Comparison of ENCODE assay signal across 14 mouse cellular contexts in the genomic region with DNA sequence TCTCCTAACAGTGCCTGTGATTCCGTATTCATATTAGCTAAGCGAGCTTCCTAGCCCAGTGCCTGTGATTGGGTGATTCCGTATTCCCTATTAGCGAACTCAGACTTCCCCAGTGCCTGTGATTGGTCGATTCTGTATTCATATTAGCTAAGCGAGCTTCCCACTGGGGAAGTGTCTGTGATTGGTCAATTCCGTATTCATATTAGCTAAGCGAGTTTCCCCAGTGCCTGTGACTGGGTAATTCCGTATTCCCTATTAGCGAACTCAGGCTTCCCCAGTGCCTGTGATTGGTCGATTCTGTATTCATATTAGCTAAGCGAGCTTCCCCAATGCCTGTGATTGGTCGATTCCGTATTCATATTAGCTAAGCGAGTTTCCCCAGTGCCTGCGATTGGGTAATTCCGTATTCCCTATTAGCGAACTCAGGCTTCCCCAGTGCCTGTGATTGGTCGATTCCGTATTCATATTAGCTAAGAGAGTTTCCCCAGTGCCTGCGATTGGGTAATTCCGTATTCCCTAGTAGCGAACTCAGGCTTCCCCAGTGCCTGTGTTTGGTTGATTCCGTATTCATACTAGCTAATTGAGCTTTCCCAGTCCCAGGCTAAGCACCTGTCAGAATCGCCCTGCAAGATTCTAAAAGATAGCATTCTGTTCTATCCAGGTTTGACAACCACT.
"Had no signal": no experiment of that assay in that cellular context is flagged by ENCODE, and none has a peak within 500 bp of the region (broad histone marks: within the 10 kb centered on the region; RNA-seq: fewer than 3 reads in every experiment).

No protein-coding gene starts in this region.

- H3K27ac ChIP-seq: liver, embryonic 14.5 days; midbrain, embryonic 12.5 days; neural tube, embryonic 12.5 days; stomach, embryonic 15.5 days; stomach, postnatal 0 days had no signal

- H3K9me3 ChIP-seq: midbrain, embryonic 12.5 days; neural tube, embryonic 12.5 days; stomach, embryonic 15.5 days had no signal

- DNase-seq: lung, adult 18-20 months; lung, embryonic 14.5 days; lung, postnatal 10 days; lung, postnatal 4 days; midbrain, embryonic 14.5 days; right cerebral cortex, postnatal 14 days; thymus, adult 2 months; thymus, postnatal 25 days; thymus, postnatal 4 days had no signal

- H3K9ac ChIP-seq: liver, embryonic 14.5 days; lung, embryonic 14.5 days; midbrain, embryonic 12.5 days; neural tube, embryonic 12.5 days; stomach, embryonic 15.5 days had no signal

- H3K4me3 ChIP-seq: midbrain, embryonic 12.5 days; neural tube, embryonic 12.5 days; stomach, embryonic 15.5 days had no signal

- H3K27me3 ChIP-seq: midbrain, embryonic 12.5 days; neural tube, embryonic 12.5 days; stomach, embryonic 15.5 days had no signal

- H3K4me2 ChIP-seq: lung, embryonic 14.5 days; midbrain, embryonic 12.5 days; neural tube, embryonic 12.5 days; stomach, embryonic 15.5 days had no signal
